Mouse (Mus musculus) induced T-regulatory cell, adult 2 months (primary cell): Measurements from ENCODE around the gene Mrpl57.

Experiments
- DNase-seq: peaks from one replicate; pipeline ENCODE4 v3.0.0-alpha.2; 2012; ENCODE audit warnings: low read depth

The Mrpl57 gene

DNA sequence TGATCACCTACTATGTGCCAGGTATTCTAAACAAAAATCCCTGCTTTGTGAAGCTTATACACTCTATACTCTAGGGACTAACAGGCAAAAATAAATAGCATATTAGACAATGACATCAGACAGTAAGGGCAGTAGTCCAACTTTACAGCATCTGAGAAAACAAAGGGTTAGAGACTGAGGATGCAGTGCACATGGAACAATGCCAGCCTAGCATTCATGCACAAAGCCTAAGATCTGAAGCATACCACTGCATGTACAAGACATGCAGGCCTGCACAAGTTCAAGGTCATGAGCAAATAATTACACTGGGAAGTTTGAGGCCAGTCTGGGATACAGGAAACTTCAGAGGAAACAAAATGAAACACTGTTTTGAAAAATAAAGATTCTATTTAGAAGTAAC, 33.5 kb downstream of the Mrpl57 start:
- no peak for DNase-seq

GRCm38 (mm10) chr14:57861987-57862412, 36.0 kb downstream of the Mrpl57 start:
- DNase-seq = no peak

- no peak for DNase-seq
Measured at GRCm38 (mm10) chr14:57863129-57863528, 37.1 kb downstream of the Mrpl57 start.

DNA sequence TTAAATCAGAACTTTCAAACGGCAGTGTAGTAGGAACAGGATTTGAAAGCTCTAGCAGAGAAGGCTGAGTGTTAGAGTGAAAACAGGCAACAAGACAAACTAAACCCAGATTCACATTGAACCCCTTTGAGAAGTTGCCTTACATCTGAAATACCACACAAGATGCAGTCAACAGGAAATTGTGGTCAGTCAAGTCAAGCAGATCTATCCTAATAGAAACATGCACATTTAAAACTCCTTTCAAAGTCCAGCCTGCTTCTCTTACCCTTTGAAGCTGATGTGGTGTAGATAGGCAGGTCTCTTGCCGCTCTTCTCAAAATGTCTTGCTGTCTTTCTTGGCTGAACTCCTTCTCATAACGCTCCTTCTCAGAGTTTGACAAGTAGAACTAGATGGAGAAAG, 39.2 kb downstream of the Mrpl57 start:
- DNase-seq = peak; percentile 74

DNA sequence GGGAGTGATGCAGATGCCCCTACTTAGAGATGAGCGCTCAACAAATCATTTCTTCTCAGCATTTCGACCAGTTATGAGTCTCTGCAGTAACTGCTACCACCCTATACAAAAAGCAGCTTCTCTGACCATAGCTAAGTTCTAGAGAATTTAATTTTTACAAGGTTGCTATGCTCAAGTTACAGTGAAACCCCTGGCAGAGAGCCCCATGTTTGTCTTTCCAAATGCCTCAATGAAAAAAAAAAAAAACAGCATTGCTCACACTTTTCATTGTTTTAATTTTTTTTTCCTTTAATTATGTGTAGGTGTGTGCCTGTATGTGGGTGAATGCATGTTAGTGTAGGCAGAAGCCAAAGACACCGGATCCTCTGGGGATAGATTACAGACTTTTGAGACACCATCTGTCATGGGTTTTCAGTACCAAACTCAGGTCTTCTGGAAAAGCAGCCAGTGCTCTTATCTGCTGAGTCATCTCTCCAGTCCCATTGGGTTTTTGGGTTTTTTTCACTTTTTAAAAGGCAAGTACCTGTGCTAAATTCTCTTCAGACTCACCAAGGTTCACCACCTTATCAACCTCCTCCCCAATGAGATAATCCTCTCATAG, 40.7 kb downstream of the Mrpl57 start:
- DNase-seq = no peak

GRCm38 (mm10) chr14:57877921-57878320, 51.9 kb downstream of the Mrpl57 start:
- DNase-seq = no peak
